Mouse (Mus musculus): Measurements from ENCODE around the gene Esrrg. TPM values are rescaled to one million over a fixed set of nuclear protein-coding genes. Genes with fewer than 3 reads are reported as not detected.

Esrrg gene
- polyA plus RNA-seq, 1 experiment from 2014 or later: 1.0 TPM

DNA sequence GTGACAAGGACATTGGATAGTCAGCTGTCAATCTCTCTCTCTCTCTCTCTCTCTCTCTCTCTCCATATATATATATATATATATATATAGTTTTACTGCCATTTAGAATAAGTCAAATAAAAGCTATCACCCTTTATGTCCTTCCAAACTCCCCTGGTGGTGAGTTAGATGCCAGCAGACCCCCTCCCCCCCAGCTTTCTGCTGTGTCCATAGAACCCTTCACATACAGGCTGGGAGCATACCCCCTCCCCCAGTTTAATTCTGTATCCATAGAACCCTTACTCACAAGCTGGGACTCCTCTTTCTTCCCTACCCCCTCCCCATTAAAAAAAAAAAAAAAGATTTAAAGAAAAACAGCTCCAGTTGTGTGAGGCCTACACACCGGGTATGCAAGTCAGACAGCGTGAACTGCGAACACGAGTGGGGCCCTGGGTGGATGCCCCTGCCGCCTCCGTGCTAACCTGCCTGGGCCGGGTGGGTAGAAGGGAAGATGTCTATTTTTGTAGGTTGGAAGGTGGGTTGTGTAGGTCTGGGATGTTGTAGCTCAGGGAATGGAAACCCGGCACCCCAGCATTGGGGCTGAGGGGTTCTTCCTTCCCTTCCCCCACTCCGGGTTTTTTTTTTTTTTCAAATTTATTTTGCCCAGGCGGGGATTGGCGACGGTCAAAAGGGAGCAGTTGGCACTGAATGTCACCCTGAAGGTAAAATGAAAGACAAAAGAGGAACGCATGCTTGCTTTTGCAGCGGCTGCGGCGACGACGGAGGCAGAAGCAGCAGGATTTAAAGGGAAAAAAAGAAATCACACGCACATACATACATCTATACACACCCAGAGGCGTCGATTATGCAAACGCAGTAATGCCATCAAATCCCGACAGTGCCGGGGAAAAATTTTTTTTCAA, 42.4 kb downstream of the Esrrg start:
- Histone ChIP-seq H3K36me3 (no peaks in the 10 kb centered on the region), H3K4me1 (peaks cover 5% of the 10 kb centered on the region; the same call in 1 of the 2 replicates), H3K27ac (replicated peaks) (no peak overlapping the region), H3K4me3 (replicated peaks) (peak overlapping the region; percentile 59), H3K4me2 (replicated peaks) (peak overlapping the region; percentile 97), H3K9me3 (replicated peaks) (no peaks in the 10 kb centered on the region), H3K27me3 (no peaks in the 10 kb centered on the region), H3K9ac (no peak overlapping the region)
- WGBS: 8% methylated on average over 24 of the region's 24 CpGs
- ATAC-seq (ENCODE audit: insufficient number of reproducible peaks, low FRiP score, low TSS enrichment, low read depth): no peak

GRCm38 (mm10) chr1:187651688-187652241, 43.2 kb downstream of the Esrrg start:
- under 1% methylated on average over 47 of the region's 47 CpGs for WGBS
- ATAC-seq (ENCODE audit: insufficient number of reproducible peaks, low FRiP score, low TSS enrichment, low read depth): peak; percentile 73
- Histone ChIP-seq H3K4me1 (peaks cover 5% of the 10 kb centered on the region; the same call in 1 of the 2 replicates), H3K36me3 (no peaks in the 10 kb centered on the region), H3K4me2 (replicated peaks) (peak overlapping the region; percentile 97), H3K27ac (replicated peaks) (no peak overlapping the region), H3K9me3 (replicated peaks) (no peaks in the 10 kb centered on the region), H3K9ac (peak overlapping the region; percentile 53), H3K4me3 (replicated peaks) (peak overlapping the region; percentile 59), H3K27me3 (no peaks in the 10 kb centered on the region)

DNA sequence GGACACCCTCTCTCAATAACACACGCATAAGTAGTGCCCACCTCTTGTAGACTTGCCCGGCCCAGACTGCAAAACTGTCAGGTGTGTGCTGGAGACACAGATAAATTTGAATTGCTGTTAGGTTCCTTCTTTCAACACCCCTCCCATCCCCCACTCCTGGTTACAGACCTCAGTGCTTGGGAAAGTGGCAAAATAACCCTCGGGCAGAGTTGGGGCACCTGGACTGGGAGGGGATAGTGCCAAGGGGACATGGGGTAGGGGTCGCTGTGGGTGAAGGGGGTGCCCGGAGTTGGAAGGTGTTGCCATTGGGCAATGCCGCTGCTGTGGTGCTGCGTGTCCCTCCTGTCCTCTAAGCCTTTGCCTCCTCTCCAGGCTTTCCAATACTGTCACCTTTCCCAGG, 43.9 kb downstream of the Esrrg start:
- 21% methylated on average over 7 of the region's 7 CpGs for WGBS
- H3K27ac ChIP-seq (replicated peaks): no peak overlapping the region

DNA sequence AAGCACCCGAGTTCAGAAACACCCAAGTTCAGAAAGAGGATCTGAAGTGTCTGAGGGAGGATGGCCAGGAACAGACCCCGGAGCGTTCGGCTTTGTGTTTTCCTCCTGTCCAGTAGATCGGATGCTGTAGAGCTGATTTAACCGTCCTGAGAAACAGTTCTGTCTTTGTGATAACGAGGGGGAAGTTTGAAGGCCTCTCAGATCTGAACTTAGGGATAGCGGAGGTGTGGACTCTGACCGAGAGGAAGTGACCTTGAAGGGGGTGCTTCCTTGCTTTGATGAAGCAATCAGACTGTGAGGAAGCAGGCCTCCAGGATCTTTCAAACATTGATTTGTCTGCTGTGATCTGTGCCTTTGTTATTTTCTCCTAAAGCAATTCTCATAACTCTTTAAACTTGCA, 44.8 kb downstream of the Esrrg start:
- no peak overlapping the region for H3K27ac ChIP-seq (replicated peaks)
- 57% methylated on average over 9 of the region's 9 CpGs for WGBS
- H3K9me3 ChIP-seq (replicated peaks): no peaks in the 10 kb centered on the region
- no peak overlapping the region for H3K9ac ChIP-seq
- no peaks in the 10 kb centered on the region for H3K27me3 ChIP-seq
- no peaks in the 10 kb centered on the region for H3K36me3 ChIP-seq
- ATAC-seq (ENCODE audit: insufficient number of reproducible peaks, low FRiP score, low TSS enrichment, low read depth): no peak
- H3K4me2 ChIP-seq (replicated peaks): no peak overlapping the region
- H3K4me3 ChIP-seq (replicated peaks): no peak overlapping the region
- peaks cover 5% of the 10 kb centered on the region; the same call in 1 of the 2 replicates for H3K4me1 ChIP-seq

More for the DNA sequence above, 43.9 kb downstream of the Esrrg start:
- Histone ChIP-seq H3K9ac (no peak overlapping the region), H3K36me3 (no peaks in the 10 kb centered on the region), H3K9me3 (replicated peaks) (no peaks in the 10 kb centered on the region), H3K4me2 (replicated peaks) (peak overlapping the region; percentile 97; the same call in 1 of the 2 replicates), H3K4me3 (replicated peaks) (peak overlapping the region; percentile 59), H3K4me1 (peaks cover 5% of the 10 kb centered on the region; the same call in 1 of the 2 replicates), H3K27me3 (no peaks in the 10 kb centered on the region)
- no peak for ATAC-seq (ENCODE audit: insufficient number of reproducible peaks, low FRiP score, low TSS enrichment, low read depth)

GRCm38 (mm10) chr1:187660963-187661362, 52.4 kb downstream of the Esrrg start:
- ATAC-seq (ENCODE audit: insufficient number of reproducible peaks, low FRiP score, low TSS enrichment, low read depth): no peak
- H3K36me3 ChIP-seq: no peaks in the 10 kb centered on the region
- no peak overlapping the region for H3K27ac ChIP-seq (replicated peaks)
- H3K4me1 ChIP-seq: peaks cover 19% of the 10 kb centered on the region
- no peaks in the 10 kb centered on the region for H3K9me3 ChIP-seq (replicated peaks)
- no peak overlapping the region for H3K4me3 ChIP-seq (replicated peaks)
- no peak overlapping the region for H3K9ac ChIP-seq
- H3K27me3 ChIP-seq: no peaks in the 10 kb centered on the region
- 21% methylated on average over 9 of the region's 9 CpGs for WGBS
- H3K4me2 ChIP-seq (replicated peaks): no peak overlapping the region

- H3K4me2 ChIP-seq (replicated peaks): peak overlapping the region; percentile 18
- H3K36me3 ChIP-seq: no peaks in the 10 kb centered on the region
- H3K9ac ChIP-seq: no peak overlapping the region
- no peak overlapping the region for H3K4me3 ChIP-seq (replicated peaks)
- ATAC-seq (ENCODE audit: insufficient number of reproducible peaks, low FRiP score, low TSS enrichment, low read depth): 0 out of 2 replicates have a peak, but pooled peaks have one; percentile 51
- no peaks in the 10 kb centered on the region for H3K27me3 ChIP-seq
- H3K4me1 ChIP-seq: peaks cover 19% of the 10 kb centered on the region
- no peaks in the 10 kb centered on the region for H3K9me3 ChIP-seq (replicated peaks)
- 34% methylated on average over 12 of the region's 12 CpGs for WGBS
- H3K27ac ChIP-seq (replicated peaks): no peak overlapping the region
These were observed 53.6 kb downstream of the Esrrg start for GRCm38 (mm10) chr1:187662083-187662609.

DNA sequence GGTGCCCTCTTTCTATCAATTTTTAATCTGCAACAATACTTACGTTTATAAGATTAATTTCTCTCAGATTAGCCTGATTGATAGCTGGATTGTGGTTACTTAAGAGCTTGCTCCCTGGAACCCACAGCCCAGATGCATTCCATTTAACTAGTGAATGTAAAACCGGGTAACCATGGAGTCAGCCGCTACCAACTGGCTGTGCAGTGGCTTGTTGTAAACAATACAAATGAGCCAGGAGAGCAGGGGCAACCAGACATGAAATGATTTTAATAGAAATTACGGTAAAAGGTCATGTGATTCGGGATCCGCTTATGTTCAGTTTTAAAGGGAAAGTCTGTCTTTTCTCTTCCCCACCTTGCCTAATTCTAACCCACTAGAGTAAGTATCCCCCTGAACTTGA, 54.8 kb downstream of the Esrrg start:
- no peak overlapping the region for H3K9ac ChIP-seq
- no peaks in the 10 kb centered on the region for H3K27me3 ChIP-seq
- 46% methylated on average over 6 of the region's 6 CpGs for WGBS
- H3K36me3 ChIP-seq: no peaks in the 10 kb centered on the region
- ATAC-seq (ENCODE audit: insufficient number of reproducible peaks, low FRiP score, low TSS enrichment, low read depth): no peak
- H3K27ac ChIP-seq (replicated peaks): no peak overlapping the region
- H3K4me2 ChIP-seq (replicated peaks): no peak overlapping the region
- peaks cover 19% of the 10 kb centered on the region for H3K4me1 ChIP-seq
- no peak overlapping the region for H3K4me3 ChIP-seq (replicated peaks)
- no peaks in the 10 kb centered on the region for H3K9me3 ChIP-seq (replicated peaks)

DNA sequence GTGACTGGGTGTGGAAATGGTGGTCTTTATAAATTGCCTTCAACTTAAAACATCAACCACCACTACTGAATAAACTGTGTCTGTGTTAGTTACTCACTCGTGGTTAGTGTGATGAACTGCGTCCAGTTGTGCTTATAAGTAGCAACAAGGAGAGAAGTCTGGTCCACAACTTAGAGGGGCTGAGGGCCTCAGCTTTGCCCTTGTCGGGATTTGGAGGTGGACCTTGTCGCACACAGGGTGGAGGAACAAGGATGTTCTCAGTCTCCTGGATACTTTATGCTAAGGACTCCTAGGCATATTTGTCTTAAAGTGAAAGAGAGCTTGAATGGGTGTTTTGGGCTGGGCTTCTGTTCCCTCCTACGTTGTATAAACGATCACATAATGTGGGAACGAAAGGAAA, 55.7 kb downstream of the Esrrg start:
- no peaks in the 10 kb centered on the region for H3K9me3 ChIP-seq (replicated peaks)
- H3K27me3 ChIP-seq: no peaks in the 10 kb centered on the region
- H3K27ac ChIP-seq (replicated peaks): no peak overlapping the region
- WGBS: 86% methylated on average over 7 of the region's 7 CpGs
- no peak overlapping the region for H3K4me2 ChIP-seq (replicated peaks)
- no peak overlapping the region for H3K4me3 ChIP-seq (replicated peaks)
- peaks cover 19% of the 10 kb centered on the region for H3K4me1 ChIP-seq
- H3K36me3 ChIP-seq: no peaks in the 10 kb centered on the region
- H3K9ac ChIP-seq: no peak overlapping the region
- no peak for ATAC-seq (ENCODE audit: insufficient number of reproducible peaks, low FRiP score, low TSS enrichment, low read depth)

- H3K27me3 ChIP-seq: no peaks in the 10 kb centered on the region
- WGBS: 31% methylated on average over 10 of the region's 10 CpGs
- no peak overlapping the region for H3K4me2 ChIP-seq (replicated peaks)
- no peak overlapping the region for H3K27ac ChIP-seq (replicated peaks)
- no peaks in the 10 kb centered on the region for H3K9me3 ChIP-seq (replicated peaks)
- no peak overlapping the region for H3K9ac ChIP-seq
- peaks cover 16% of the 10 kb centered on the region for H3K4me1 ChIP-seq
- H3K36me3 ChIP-seq: no peaks in the 10 kb centered on the region
- ATAC-seq (ENCODE audit: insufficient number of reproducible peaks, low FRiP score, low TSS enrichment, low read depth): no peak
- no peak overlapping the region for H3K4me3 ChIP-seq (replicated peaks)
These were observed 57.5 kb downstream of the Esrrg start for GRCm38 (mm10) chr1:187665901-187666600.

DNA sequence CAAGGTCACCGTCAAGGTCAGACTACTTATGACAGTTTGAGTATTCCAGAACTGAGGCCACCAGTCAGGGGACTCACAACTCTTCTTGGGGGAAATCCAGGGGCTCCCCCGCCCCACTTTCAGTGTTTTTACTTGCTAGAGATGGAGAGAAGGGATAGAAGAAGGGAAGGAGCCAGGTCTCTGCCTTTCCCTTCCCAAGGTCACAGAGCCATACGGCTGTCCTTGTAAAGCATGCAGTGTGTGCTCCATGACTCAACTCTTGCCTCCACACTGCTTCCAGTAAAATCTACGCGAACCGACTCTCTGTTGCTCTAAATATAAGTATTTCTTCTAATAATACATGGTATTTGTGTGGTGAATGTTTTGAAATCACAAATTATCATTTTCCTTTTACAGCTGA, 61.2 kb downstream of the Esrrg start:
- Histone ChIP-seq H3K4me3 (replicated peaks) (no peak overlapping the region), H3K4me1 (no peaks in the 10 kb centered on the region), H3K4me2 (replicated peaks) (no peak overlapping the region), H3K36me3 (no peaks in the 10 kb centered on the region), H3K27ac (replicated peaks) (no peak overlapping the region), H3K27me3 (no peaks in the 10 kb centered on the region), H3K9ac (no peak overlapping the region), H3K9me3 (replicated peaks) (no peaks in the 10 kb centered on the region)
- 95% methylated on average over 6 of the region's 6 CpGs for WGBS
- ATAC-seq (ENCODE audit: insufficient number of reproducible peaks, low FRiP score, low TSS enrichment, low read depth): no peak

- Histone ChIP-seq H3K4me1 (no peaks in the 10 kb centered on the region), H3K4me3 (replicated peaks) (no peak overlapping the region), H3K36me3 (no peaks in the 10 kb centered on the region), H3K4me2 (replicated peaks) (no peak overlapping the region), H3K9me3 (replicated peaks) (no peaks in the 10 kb centered on the region), H3K27ac (replicated peaks) (no peak overlapping the region), H3K27me3 (no peaks in the 10 kb centered on the region), H3K9ac (no peak overlapping the region)
- ATAC-seq (ENCODE audit: insufficient number of reproducible peaks, low FRiP score, low TSS enrichment, low read depth): no peak
- WGBS: 58% methylated on average over 5 of the region's 5 CpGs
These were observed 63.9 kb downstream of the Esrrg start for GRCm38 (mm10) chr1:187672446-187672845.

All from embryonic facial prominence, embryonic 15.5 days (tissue).